Mouse (Mus musculus) gonadal fat pad, adult 2 months (tissue): Measurements from ENCODE around the gene Mst1r. TPM values are rescaled to one million over a fixed set of nuclear protein-coding genes. Genes with fewer than 3 reads are reported as not detected.

ENCODE experiments used
- DNase-seq: peaks from one replicate; pipeline ENCODE4 v3.0.0-alpha.2; 2012; ENCODE audit warnings: low read depth
- polyA plus RNA-seq: library from polyadenylated mRNA; depleted of rRNA; stranded (reverse); fragments of >200 nt; gene quantifications from 2 replicates; pipeline ENCODE4 v1.2.3, GENCODE M21; 2012; rRNA removed

Gene Mst1r
- polyA plus RNA-seq, 1 experiment, result 40.2 TPM

- no peak for DNase-seq
Observed at GRCm38 (mm10) chr9:107955613-107956289, 49.1 kb downstream of the Mst1r start.

DNA sequence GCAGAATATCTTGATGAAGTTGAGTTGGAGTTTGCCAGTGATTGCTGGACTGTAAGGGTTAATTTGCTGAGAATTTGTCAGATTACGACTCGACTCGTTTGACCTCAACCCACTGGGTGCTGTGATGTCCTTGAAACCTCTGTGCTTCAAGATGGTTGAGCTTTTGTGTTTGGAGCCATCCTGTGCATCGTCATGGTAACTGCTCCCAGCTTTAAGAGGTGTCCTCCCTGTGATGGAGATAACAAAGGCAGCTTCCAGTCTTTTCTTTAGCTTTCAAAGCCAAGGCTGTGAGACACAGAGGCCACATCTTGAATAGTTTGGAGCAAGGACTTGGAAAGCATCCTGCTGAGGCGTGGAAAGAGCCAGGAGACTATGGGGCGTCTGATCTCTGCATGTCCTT lies 50.5 kb downstream of the Mst1r start:
- no peak for DNase-seq

- no peak for DNase-seq
Observed at GRCm38 (mm10) chr9:107959896-107960295, 53.2 kb downstream of the Mst1r start.

DNA sequence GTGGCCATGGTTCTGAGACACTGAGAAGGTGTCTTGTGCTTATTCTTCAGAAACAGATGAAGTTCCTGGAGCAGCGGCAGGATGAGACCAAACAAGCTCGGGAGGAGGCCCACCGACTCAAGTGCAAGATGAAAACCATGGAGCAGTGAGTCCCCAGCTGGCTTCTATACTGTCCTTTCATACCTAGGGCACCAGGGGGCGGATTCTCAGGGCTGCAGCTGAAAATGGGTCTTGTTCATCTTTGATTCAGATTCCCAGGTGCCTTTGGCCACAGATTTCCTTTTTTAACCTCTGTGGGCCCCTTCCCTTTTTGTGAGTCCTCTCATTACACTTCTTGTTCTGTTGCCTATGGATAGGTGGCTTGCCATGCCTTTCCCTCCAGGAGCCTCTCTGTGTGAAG lies 54.3 kb downstream of the Mst1r start:
- DNase-seq, result no peak

- DNase-seq, result no peak
Observed at GRCm38 (mm10) chr9:107961351-107961762, 54.7 kb downstream of the Mst1r start.

- DNase-seq, result no peak
Observed at GRCm38 (mm10) chr9:107961881-107962280, 55.2 kb downstream of the Mst1r start.

- DNase-seq, result no peak
Observed at GRCm38 (mm10) chr9:107962916-107963315, 56.2 kb downstream of the Mst1r start.

DNA sequence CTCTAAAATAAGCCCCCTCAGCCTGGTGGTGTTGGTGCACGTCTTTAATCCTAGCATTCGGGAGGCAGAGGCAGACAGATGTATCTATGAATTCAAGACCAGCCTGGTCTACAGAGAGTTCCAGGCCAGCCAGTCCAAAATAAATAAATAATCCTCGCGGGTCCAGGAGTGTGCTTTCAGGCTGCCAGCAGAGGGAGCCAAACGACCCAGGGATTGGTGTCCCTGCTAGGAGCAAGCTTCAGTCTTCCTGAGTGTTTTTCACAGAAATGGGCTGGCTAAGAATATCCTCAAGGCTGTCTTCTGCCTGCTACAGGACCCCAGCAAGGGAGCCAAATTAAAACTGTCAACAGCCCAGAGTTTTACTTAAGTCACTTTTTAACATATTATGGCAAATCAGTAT lies 57.0 kb downstream of the Mst1r start:
- DNase-seq, result no peak

DNA sequence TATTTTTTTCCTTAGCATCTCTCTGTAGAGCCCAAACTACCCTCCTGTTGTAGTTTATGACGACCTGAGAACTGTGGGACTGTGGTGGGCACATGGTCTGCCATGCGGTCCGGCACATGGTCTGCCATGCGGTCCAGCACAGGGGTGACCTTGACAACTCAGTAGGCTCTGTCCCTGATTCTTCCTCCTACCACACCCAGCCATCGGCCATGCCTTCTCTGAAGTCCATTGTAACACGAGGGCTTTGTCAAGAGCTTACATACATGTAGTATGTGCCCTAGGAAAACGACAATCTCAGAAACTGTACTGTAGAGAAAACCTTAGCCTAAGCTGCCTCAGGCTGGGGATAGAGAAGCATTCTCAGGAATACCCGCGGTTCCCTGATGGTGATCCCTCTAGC lies 58.0 kb downstream of the Mst1r start:
- no peak for DNase-seq

- DNase-seq, result no peak
Observed at GRCm38 (mm10) chr9:107966676-107967075, 60.0 kb downstream of the Mst1r start.

- no peak for DNase-seq
Observed at GRCm38 (mm10) chr9:107967437-107967836, 60.8 kb downstream of the Mst1r start.

GRCm38 (mm10) chr9:107968531-107968930 lies 61.9 kb downstream of the Mst1r start:
- no peak for DNase-seq

Other genes starting within 250 kb of the Mst1r start
- 10.5 and 12.5 TPM in 2 replicates for gene Slc38a3, start 237.3 kb upstream of the Mst1r start, polyA plus RNA-seq
- gene Gnat1, start 227.2 kb upstream of the Mst1r start, polyA plus RNA-seq, result 0.24 TPM in 1 of 2 replicates, not detected in the other
- gene Sema3f, start 196.4 kb upstream of the Mst1r start, polyA plus RNA-seq, result 59.8 and 64.0 TPM in 2 replicates
- 59.3 and 73.5 TPM in 2 replicates for gene Rbm5, start 135.9 kb upstream of the Mst1r start, polyA plus RNA-seq
- gene Rbm6, start 33.6 kb upstream of the Mst1r start, polyA plus RNA-seq, result 19.0 and 20.9 TPM in 2 replicates
- gene Mon1a, start 18.7 kb upstream of the Mst1r start, polyA plus RNA-seq, result 24.5 and 26.2 TPM in 2 replicates
- gene Actl11, start 21.6 kb downstream of the Mst1r start, polyA plus RNA-seq, result 2.3 and 3.1 TPM in 2 replicates
- 0.84 and 0.92 TPM in 2 replicates for gene Camkv, start 28.8 kb downstream of the Mst1r start, polyA plus RNA-seq
- gene Traip, start 43.3 kb downstream of the Mst1r start, polyA plus RNA-seq, result 0.81 and 1.2 TPM in 2 replicates
- 43.3 and 65.1 TPM in 2 replicates for gene Uba7, start 68.6 kb downstream of the Mst1r start, polyA plus RNA-seq
- 0.84 and 1.0 TPM in 2 replicates for gene Gm20661, start 76.2 kb downstream of the Mst1r start, polyA plus RNA-seq
- gene Inka1, start 79.0 kb downstream of the Mst1r start, polyA plus RNA-seq, result 16.2 and 20.8 TPM in 2 replicates
- 13.0 and 14.5 TPM in 2 replicates for gene Cdhr4, start 85.6 kb downstream of the Mst1r start, polyA plus RNA-seq
- gene Gm20662, start 89.5 kb downstream of the Mst1r start, polyA plus RNA-seq, result 3.8 and 5.0 TPM in 2 replicates
- gene Ip6k1, start 95.6 kb downstream of the Mst1r start, polyA plus RNA-seq, result 94.3 and 97.5 TPM in 2 replicates
- 51.3 and 52.0 TPM in 2 replicates for gene Gmppb, start 142.4 kb downstream of the Mst1r start, polyA plus RNA-seq
- 9.0 and 9.8 TPM in 2 replicates for gene Amigo3, start 146.3 kb downstream of the Mst1r start, polyA plus RNA-seq
- gene Mst1, start 173.6 kb downstream of the Mst1r start, polyA plus RNA-seq, result 0.32 and 0.94 TPM in 2 replicates
- 69.5 and 90.7 TPM in 2 replicates for gene Rnf123, start 176.5 kb downstream of the Mst1r start, polyA plus RNA-seq
- 94.2 and 118 TPM in 2 replicates for gene Apeh, start 187.7 kb downstream of the Mst1r start, polyA plus RNA-seq